Comparison of ENCODE assay signal across 8 mouse cellular contexts in genomic region chr19:36533082-36533481, GRCm38 (mm10). TPM values are rescaled to one million over a fixed set of nuclear protein-coding genes. Genes with fewer than 3 reads are reported as not detected.
A peak's percentile ranks its signal among the peaks of the same experiment; 100 is the strongest.
DNase-seq lines count a peak whose midpoint lies in the region; ATAC-seq lines count a peak whose summit lies in the region.
"Had no signal": no experiment of that assay in that cellular context is flagged by ENCODE, and none has a peak within 500 bp of the region (broad histone marks: within the 10 kb centered on the region; RNA-seq: fewer than 3 reads in every experiment).

No protein-coding gene starts in this region.

- 65% methylated on average over 5 of the region's 5 CpGs for WGBS in kidney, embryonic 14.5 days

- peaks cover 11% of the 10 kb centered on the region for H3K4me1 ChIP-seq in kidney, embryonic 14.5 days (ENCODE audit: control insufficient read depth, insufficient read depth, low read length)

- intact Hi-C loops in left cerebral cortex, postnatal 36 days (cut with DNase I): no loop called here

- no peaks in the 10 kb centered on the region for H3K9me3 ChIP-seq in kidney, embryonic 14.5 days (ENCODE audit: control insufficient read depth, low read length)
- H3K9me3 ChIP-seq: limb, embryonic 13.5 days had no signal

- H3K27me3 ChIP-seq in kidney, embryonic 14.5 days (ENCODE audit: control insufficient read depth, insufficient read depth, low read length): no peaks in the 10 kb centered on the region

- H3K27ac ChIP-seq in kidney, embryonic 14.5 days (ENCODE audit: low read depth, low read length): no peak overlapping the region
- H3K27ac ChIP-seq: limb, embryonic 13.5 days had no signal

- no peak overlapping the region for H3K4me2 ChIP-seq in kidney, embryonic 14.5 days (replicated peaks; ENCODE audit: low read depth, low read length)
- H3K4me2 ChIP-seq: limb, embryonic 13.5 days had no signal

- H3K36me3 ChIP-seq in kidney, embryonic 14.5 days (ENCODE audit: control insufficient read depth, insufficient read depth, low read length): no peaks in the 10 kb centered on the region
- H3K36me3 ChIP-seq: limb, embryonic 13.5 days had no signal

- no peak overlapping the region for H3K9ac ChIP-seq in kidney, embryonic 14.5 days (ENCODE audit: low read depth, low read length)
- H3K9ac ChIP-seq: limb, embryonic 13.5 days had no signal

- no peak for ATAC-seq in kidney, embryonic 14.5 days (ENCODE audit: low FRiP score, low TSS enrichment)
- ATAC-seq in CD4-positive, CD25-positive, alpha-beta regulatory T cell, adult 4 months: peak; percentile 50
- peak; percentile 50; the same call in 1 of the 2 replicates for ATAC-seq in megakaryocyte, adult 5-6 weeks (ENCODE audit: poor library complexity, severe bottlenecking)

- no peak overlapping the region for H3K4me3 ChIP-seq in kidney, embryonic 14.5 days (ENCODE audit: low read length)
- H3K4me3 ChIP-seq: limb, embryonic 13.5 days had no signal

- DNase-seq in kidney, postnatal 10 days: peak; percentile 22
- DNase-seq in R1 (ENCODE audit: low read depth, low spot score): peak; percentile 47
- no peak for DNase-seq in frontal cortex, postnatal 36 days (ENCODE audit: low spot score in 2 of 2)
- DNase-seq in left cerebral cortex, postnatal 36 days (ENCODE audit: low spot score in 2 of 2): no peak

RNA-seq across cellular contexts. Expression of gene Hectd2, which starts 21.4 kb away (rescaled TPM):
- 2.3 and 3.2 TPM in 2 replicates for polyA plus RNA-seq in kidney, embryonic 14.5 days (2014; fragmentation: Nextera tagmentation; extraction: Ambion mirVana)
- 1 to 10 TPM; 1.2 to 1.5 TPM for polyA plus RNA-seq in CD4-positive, CD25-positive, alpha-beta regulatory T cell, adult 4 months (2017; shearing (Covaris generic))
- 0.87 and 1.0 TPM in 2 replicates for total RNA-seq in megakaryocyte, adult 5-6 weeks (2015)
- total RNA-seq in megakaryocyte, adult 5-6 weeks (2017): 0.61 and 0.70 TPM in 2 replicates
- total RNA-seq in left cerebral cortex, postnatal 36 days (2021): 10 to 100 TPM; 16.4 to 28.0 TPM

Comparison
In these comparisons a context has a peak if more than half of its experiments do, and no peak if none do; other contexts are left out.
1. DNase-seq: peak in kidney, postnatal 10 days (single experiment) and R1 (single experiment); none in frontal cortex, postnatal 36 days (0 of 2) and left cerebral cortex, postnatal 36 days (0 of 2).
2. RNA of gene Hectd2, which starts 21.4 kb away (total RNA-seq): 16.4 to 28.0 TPM in left cerebral cortex, postnatal 36 days; 0.61 to 1.0 TPM in megakaryocyte, adult 5-6 weeks; every median in the first group is over 4 times any median in the second.